Mouse (Mus musculus) adrenal gland, postnatal 14 days (tissue): ENCODE measurements at regions not wholly inside any gene's neighbourhood (a gene's known extent, or its start where the extent isn't known, plus 50 kb on each side); places are given as distances from the start of the nearest gene placed in this dataset.

ENCODE experiments used
- DNase-seq: peaks from one replicate; pipeline ENCODE4 v3.0.0; 2021; ENCODE audit warnings: mixed read lengths

DNA sequence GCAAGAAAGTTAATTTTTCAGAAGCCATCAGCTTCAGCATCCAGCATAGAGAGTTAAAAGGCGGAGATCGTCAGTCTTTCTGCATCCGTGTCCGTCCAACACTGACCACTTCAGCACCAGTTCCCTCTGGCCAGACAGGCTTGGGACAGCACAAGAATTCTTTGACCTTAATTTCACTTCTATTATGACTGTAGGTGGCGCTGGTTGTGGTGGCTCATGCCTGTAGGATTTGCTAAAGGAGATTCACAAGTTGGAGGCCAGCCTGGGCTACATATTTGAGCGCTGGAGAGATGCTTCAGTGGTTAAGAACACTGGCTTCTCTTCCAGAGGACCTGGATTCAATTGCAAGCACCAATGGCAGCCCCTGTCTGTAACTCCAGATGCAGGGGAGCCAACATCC lies 66.0 kb downstream of the Amer2 start:
- DNase-seq: no peak

DNA sequence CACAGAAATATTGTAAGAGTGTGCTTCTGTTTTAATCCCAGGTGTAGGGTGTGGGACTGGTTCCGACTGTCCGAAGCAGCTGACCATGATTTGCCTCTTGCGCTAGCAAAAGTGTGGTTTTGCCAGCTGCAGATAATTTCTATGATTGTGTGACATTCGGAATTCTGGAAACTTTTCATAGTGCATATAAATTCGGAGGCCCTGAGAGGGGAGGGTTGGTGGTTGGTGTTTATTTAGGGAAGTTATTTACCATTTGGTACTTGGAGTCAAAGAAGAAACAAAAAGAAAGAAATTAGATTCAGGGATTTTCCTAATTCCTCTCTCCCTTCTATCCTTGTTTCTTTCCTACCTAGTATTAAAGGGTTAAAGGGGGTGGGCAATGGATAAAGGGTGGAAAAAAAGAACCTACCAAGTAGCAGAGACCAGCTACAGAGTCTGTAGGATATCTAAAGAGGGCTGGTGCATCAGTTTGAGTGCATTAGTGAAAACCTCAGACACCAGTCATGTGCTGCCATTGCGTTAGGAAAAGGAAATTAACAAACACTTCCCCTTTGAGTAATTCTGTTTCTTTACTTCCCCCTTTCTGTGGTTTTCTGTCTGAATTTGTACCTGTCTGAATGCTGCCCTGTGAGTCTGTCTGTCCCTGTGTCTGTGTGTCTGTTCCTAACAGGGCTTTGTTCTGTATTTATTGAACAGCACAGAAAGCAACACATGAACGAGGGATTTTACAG lies 70.9 kb downstream of the Amer2 start:
- DNase-seq: no peak

DNA sequence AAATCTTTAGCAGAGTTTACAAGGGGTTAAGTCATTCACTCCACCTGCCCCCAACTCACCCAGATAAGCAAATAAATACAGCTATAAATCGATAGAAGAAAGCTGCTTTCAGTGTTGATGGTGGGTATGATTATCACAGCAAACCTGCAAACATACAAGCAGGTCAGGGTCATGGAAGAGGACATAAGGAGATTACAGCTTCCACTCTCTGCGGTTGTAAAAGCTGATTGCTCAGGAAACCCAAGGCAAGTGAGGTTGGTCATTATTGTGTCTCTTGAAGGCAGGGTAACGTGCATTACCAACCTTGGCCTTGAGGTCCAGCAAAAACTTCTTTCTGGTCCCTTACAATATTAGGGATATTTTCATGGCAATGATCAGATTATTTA lies 71.5 kb downstream of the Amer2 start:
- no peak for DNase-seq

DNA sequence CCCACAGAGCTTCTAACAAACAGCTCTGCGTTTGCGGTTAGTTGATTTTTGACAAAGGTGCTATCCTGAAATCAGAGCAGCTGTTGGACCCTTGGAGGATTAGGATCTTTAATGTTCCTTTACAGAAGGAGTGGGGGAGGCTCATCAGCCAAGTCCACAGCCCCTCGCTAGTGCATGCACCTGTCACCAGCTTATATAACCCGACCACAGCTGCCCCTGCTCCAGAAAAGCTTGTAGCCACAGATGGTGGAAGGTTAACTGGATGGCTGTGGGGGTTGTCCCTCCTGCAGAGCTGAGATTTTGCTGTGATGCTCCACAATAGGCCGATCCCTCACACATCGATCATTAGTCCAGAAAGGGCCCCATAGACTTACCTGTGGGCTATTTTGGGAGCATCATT lies 73.0 kb downstream of the Amer2 start:
- no peak for DNase-seq

DNA sequence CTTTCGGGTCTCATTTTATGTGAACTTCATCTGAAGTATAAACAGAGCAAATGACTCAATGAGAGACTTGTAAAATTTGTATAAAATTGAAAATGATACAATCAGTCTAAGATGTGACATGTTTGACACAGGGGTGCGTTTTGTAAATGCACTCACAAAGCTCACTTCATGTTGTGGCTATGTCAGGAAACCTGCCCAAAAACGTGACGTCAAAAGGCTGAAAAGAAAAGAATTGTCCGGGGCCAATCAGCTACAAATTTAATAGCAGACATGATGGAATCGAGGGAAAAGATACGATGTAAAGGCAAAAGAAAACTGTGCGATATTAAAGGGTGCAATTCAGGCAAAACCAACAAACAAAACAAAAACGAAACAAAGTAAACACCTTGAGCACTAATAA lies 78.2 kb downstream of the Amer2 start:
- no peak for DNase-seq

DNA sequence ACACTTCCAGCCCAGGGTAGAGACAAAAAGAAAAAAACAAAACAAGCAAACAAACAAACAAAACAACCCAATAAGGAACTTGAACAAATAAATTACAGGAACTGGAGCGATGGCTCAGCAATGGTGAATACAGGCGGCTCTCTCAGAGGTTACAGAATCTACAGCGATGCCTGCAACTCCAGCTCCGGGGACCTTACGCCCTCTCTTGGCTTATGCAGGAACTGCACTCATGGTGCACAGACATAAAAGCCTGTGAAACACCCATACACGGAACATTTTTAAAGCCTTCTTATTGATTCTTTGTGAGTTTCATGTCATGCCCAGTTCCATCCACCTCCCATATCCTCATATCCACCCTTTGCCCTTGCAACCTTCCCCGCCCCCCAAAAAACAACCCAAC lies 78.6 kb downstream of the Amer2 start:
- peak; percentile 42 for DNase-seq

DNA sequence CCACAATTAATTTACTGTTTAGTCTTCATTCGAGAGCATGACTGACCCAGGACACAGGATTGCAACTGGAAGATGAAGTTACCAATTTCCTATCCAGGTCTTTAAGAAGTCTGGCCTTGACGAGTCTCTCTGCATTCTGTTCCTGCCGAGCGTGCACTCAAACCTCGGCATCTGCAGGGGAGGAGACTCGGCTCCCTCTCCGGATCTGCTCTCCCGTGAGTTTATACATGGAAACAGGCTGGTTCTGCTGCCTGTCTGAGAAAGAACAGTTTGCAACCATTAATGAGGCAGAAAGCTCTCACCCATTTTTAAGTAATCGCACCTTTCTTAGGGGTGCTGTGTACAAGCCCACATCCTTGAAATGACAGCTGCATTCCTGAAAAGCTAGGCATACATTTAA lies 83.7 kb downstream of the Amer2 start:
- no peak for DNase-seq

DNA sequence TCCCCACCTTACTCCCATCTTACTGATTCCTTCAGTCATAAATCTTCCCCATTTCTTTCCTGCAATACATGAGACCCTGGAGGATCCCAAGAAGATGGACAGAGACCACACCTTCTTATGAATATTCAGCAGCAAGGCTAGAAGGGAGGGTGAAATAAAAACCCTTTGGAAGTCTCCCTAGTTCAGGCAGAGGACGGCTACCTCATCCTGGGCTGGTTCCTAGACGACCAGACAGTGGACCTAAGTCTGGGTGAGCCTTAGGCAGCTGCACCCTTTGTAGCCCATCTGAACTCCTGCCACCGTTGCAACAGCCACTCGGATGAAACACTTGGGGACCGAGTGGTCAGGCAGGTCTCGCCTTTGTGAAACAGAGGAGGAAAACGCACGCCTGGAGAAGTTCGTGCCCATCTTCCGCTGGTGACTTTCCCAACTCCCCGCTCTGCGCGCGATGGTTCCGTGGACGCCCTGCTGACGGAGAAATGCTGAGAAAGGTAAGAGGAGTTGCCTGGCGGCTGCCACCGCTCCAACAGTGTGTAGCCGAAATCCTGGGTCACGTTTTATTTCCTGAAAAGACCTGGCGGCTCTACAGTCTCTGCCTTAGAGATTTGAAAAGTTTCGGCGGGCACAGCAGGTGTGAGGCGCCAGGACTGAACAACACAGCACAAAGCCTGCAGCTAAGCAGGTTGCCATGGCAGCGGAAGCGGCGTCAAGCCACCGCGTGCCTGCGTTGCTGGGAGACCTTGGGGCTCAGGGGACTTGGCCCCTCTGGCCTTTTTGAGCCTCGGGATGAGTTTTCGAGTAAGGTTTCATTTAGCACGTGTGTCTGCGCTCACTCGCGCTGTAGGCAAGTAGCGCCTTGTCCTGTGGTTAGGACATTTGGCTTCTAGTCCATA lies 112.2 kb downstream of the Amer2 start:
- peak; percentile 77 for DNase-seq

DNA sequence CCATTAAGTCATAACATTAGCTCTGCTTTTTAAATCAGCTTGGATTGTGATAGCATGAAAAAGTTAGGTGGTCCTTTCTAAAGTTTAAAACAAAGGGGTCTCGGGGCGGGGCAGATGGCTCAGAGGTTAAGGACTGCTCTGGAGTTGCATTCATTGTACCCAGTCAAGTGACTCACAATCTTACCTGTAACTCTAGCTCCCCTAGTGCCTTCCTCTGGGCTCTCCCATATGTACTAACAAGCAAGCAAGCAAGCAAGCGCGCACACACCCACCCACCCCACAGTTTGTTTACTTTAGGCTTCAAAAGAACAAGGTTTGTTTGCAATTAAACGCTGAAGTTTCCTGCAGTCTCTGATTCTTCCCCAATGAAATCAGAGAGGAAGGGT lies 112.8 kb downstream of the Amer2 start:
- no peak for DNase-seq

DNA sequence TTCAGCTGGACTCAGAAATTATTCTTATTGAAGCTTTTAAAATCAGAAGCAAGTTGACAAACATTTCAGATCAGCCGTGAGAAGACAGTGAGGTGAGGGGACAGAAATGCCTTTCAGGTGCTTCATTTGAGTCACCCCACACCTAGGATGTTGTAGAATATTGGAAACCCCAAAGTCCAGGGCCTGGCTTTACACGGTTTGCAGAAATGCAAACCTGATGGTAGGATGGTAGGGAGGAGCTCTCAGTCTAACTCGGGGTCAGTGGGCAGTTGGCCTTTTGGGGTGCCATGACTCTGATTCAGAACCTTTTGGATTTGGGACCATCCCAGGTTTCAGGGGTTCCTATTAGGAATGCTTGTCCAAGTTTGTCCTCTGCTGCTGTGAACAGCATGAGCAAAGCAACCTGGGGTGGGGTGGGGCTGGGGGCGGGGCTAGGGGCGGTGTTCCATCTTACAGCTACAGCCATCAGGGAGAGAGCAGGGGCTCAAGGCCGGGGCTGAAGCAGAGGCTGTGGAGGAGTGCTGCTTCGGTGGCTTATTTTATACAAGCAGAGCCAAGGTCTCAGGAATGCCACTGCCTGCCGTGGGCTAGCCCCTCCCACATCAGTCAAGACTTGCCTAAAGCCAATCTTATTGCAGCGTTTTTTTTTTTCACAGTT lies 113.3 kb downstream of the Amer2 start:
- no peak for DNase-seq

DNA sequence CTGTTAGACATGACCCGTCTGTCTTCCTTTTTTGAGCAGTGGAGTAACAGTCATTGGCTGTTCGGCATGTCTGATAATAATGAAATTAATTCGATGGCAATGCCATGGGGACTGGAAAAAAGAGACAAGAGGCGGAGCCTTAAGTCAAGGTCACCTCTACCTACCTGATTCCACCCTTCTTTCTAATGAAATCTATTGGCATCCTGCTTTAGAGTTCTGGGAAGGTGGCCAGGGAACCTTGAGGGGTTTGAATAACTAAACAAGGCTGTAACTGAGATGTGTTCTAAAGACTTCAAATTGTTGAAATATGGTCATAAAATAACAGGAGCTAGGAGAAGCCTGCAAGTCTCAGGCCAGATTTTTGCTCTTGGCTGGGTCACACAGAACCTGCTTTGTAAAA lies 116.1 kb downstream of the Amer2 start:
- no peak for DNase-seq

DNA sequence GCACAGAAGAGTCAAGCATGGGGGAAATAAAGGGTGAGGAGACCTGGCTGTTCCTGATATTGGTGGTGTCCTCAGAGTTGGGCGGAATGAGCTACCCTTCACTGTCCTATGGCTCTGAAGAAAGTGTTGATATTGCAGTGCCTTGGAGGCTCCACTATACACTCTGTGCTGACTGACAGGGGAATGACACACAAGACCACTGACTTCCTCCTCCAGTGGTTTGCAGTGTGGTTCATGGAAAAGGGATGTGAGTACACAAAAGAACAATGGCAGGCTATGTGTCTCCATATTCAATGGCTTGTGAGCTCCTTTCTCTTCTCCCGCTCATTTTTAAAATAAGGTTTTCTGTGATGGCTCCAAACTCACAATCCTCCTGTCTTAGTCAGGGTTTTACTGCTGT lies 117.8 kb downstream of the Amer2 start:
- DNase-seq: no peak

DNA sequence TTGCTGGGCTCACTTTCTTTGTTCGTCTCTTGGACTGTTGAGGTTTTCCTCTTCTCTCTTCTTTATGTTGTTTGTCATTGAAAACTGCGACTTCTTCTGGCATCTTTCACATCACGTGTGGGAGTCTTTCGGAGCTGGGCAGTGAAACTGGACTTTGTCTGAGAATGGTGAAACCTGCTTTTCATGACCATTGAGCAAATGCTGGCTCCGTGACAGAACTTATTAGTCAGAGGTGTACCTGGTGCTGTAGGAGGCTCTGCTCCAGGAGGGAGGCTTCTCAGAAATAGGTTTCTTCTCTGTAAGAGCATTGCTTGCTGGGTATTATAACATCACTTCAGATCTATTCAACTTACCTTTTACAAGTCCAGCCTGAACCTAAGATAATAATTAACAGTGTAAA lies 122.4 kb downstream of the Amer2 start:
- DNase-seq: no peak

DNA sequence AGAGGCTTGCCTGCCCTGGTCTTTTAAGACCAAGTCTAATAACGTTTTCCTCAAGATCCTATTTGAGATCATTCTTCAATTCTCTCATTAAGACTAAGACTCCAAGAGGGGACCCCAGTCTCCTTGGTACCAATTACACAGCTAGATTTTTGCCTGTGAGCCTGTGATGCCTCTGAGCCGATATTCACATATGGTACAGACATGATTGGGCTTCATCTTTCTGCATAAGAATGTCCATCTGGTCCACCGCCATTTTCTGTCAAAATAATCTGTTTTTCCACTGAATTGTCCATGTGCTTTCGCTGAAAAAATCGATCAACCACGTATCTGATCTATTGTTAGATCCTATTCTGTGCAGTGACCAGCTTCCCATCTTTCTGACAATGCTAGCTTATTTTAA lies 129.5 kb downstream of the Amer2 start:
- no peak for DNase-seq

DNA sequence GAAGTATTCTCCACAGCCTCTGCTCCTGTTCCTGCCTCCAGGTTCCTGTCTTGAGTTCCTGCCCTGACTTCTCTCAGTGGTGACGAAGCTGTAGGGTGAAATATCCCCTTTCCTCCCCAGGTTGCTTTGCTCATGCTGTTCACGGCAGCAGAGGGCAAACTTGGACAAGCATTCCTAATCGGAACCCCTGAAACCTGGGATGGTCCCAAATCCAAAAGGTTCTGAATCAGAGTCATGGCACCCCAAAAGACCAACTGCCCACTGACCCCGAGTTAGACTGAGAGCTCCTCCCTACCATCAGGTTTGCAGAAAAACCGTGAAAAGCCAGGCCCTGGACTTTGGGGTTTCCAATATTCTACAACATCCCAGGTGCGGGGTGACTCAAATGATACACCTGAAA lies 128.7 kb upstream of the Spata13 start:
- no peak for DNase-seq

DNA sequence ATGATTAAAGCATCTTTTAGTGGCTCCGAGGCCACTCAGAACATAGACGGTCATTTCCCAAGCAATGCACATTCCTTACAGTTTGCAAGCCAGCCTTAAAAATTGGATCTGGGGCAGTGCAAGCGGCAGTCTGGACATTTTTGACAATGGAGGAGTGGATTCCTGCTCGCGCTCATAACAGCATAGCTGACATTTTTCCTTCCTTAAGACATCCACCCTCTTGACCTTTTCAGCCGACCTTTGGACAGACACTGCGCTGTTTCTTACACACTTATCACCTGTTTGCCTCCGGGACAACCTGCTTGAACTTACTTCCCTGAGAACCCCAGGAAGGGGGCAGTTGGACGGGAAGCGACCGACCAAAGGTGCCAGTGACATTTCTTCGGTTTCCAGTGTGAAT lies 127.5 kb upstream of the Spata13 start:
- DNase-seq: no peak

DNA sequence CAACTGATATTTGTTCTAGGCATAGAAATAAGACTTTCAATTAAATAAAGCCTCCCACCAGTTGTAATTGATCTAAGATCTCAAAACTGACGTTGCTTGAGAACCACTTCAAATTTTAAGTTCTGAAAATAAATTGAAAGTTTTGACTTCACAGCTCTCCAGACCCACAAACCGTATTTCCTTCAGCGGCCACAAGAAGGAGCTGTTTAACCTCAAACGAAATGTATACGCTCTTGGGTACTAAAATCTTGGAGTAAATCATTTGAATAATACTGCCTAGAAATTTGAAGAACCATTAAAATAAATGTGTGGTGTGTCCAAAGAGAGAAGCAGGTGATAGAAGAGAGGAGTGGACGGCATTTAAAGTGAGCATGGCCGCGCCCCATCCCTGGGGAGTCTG lies 120.2 kb upstream of the Spata13 start:
- DNase-seq: peak; percentile 47

DNA sequence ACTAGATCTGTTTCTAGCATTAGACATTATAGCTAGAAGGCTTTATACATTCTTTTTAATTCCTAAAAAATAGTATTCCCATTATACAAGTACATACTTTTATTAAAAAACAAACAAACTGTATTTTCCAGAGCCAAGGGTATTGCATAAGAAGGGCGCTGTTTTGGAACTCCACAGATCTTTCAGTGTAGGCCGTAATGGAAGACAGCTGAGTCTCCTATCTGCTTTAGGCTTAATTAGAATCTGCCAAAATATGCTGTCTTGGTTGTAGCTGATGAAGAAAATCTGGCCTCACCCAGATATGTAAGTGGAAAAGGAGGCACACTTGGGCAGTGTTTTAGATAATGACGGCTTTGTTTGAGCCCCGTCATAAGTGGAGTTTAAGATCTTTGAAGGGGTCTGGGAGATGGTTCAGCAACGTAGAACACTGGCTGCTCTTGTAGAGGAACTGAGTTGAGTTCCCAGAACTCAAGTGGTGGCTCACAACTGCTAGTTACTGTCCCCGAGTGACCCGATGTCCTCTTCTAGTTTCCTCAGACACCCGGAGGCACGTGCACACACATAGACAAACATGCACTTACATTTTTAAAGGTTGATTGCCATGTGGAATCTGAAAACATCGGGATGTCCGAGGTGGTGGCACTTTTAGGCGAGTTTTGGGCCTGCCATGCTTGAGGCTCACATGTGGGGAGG lies 118.6 kb upstream of the Spata13 start:
- DNase-seq: no peak

DNA sequence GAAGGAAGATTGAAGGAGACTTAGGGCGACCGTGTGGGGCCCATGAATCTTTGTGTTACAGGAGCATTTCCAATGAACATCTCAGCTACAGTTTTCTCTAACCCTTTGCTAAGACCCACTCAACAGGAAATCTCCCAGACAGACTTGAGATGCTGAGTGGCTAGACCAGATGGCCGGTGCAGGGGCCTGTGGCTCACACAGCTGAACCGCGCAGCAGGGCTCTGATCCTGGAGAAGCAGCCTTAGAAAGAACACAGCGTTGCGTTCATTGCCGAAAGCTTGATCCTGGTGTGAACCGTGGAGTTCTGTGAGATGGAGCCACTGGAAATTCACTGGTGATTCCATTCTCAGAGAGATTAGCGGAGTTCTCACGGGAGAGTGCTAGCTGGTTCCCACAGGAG lies 115.9 kb upstream of the Spata13 start:
- DNase-seq: no peak

DNA sequence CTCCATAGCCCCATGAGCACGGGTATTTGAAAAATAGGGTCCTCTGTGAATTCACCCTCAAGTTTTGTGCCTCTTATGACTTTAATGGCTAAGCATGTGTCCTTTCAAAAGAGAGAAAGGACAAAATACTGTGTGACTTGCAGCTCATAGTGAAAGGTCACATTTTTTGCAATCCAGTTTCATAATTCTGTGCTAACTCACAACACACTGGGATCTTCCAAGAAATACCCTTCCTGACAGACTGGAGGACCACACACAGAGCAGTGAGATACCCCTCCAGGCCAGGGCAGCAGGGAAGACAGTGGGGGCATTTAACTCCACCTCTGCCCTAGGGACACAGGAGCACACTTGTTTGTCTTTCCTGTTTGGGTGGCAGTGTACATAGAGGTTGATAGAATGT lies 110.8 kb upstream of the Spata13 start:
- no peak for DNase-seq

DNA sequence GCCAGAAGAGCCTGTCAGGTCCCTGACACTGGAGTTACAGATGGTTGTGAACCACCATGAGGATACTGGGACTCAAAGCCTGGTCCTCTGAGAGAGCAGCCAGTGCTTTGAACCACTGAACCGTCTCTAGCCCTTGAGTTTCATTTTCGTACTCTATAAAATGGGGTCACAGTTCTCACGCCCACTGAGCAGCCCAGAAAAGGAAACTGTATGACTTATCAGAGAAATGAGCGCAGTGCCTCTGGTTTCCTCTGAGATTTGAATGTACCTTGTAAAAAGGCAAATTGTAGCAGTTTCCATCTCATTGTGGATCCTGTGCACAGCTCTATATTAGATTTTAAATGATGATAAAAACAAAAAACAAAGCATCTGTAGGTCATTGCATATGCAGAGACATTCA lies 108.9 kb upstream of the Spata13 start:
- DNase-seq: no peak

DNA sequence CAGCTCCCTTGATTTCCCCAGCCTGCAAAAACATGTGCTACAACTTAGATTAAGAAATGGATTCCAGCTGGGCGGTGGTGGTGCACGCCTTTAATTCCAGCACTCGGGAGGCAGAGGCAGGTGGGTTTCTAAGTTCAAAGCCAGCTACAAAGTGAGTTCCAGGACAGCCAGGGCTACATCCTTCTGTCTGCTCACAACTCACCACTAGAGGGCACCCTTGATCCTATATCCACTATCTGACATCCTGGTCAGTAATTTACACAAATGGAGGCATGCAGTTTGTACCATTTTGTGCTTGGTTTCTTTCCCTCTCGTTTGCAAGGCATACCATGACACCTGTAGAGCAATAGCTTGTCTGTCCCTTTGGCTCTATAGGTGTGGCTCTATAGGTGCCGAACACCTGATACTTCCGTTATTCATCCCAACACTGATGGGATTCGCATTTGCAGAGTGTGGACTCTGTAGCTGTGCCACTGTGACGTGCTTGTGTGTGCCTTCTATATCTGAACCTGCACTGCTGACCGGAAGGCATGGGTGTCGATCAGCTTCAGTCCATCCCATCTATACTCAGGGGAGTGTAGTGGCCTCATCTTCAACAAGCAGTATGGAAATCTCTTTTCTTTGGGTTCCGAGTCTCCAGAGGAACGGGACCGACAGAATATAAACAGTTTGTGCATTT lies 108.4 kb upstream of the Spata13 start:
- DNase-seq: peak; percentile 85
